Mouse (Mus musculus) testis, adult 2 months (tissue): ENCODE measurements at regions not wholly inside any gene's neighbourhood (a gene's known extent, or its start where the extent isn't known, plus 50 kb on each side); places are given as distances from the start of the nearest gene placed in this dataset.
"Not testable (repeated sequence)": the region's sequence is repeated elsewhere in the genome, so short reads cannot be mapped to it uniquely, and the experiment has no call there.

Source experiments
- CTCF ChIP-seq: fragments of 200-500 bp; IDR thresholded peaks from 2 replicates; pipeline ENCODE4 v1.5.1; 2012; ENCODE audit warnings: low read depth, mild to moderate bottlenecking, inconsistent platforms, low read length, moderate library complexity; ENCODE audit not compliant: control insufficient read depth, insufficient read depth, insufficient replicate concordance
- POLR2A ChIP-seq: fragments of 200-500 bp; IDR thresholded peaks from 2 replicates; pipeline ENCODE4 v1.6.1; 2012; ENCODE audit warnings: low read depth, mild to moderate bottlenecking, inconsistent platforms, low read length, moderate library complexity; ENCODE audit not compliant: control insufficient read depth

GRCm38 (mm10) chr6:47740216-47740615, 73.0 kb downstream of the Pdia4 start:
- not testable (repeated sequence) for TF ChIP-seq CTCF, POLR2A
